Mouse (Mus musculus): ENCODE results near the gene Per2. TPM values are rescaled to one million over a fixed set of nuclear protein-coding genes. Genes with fewer than 3 reads are reported as not detected.
"Not testable (repeated sequence)": the region's sequence is repeated elsewhere in the genome, so short reads cannot be mapped to it uniquely, and the experiment has no call there.

Per2 gene
- polyA plus RNA-seq, 1 experiment = 0.96 TPM

DNA sequence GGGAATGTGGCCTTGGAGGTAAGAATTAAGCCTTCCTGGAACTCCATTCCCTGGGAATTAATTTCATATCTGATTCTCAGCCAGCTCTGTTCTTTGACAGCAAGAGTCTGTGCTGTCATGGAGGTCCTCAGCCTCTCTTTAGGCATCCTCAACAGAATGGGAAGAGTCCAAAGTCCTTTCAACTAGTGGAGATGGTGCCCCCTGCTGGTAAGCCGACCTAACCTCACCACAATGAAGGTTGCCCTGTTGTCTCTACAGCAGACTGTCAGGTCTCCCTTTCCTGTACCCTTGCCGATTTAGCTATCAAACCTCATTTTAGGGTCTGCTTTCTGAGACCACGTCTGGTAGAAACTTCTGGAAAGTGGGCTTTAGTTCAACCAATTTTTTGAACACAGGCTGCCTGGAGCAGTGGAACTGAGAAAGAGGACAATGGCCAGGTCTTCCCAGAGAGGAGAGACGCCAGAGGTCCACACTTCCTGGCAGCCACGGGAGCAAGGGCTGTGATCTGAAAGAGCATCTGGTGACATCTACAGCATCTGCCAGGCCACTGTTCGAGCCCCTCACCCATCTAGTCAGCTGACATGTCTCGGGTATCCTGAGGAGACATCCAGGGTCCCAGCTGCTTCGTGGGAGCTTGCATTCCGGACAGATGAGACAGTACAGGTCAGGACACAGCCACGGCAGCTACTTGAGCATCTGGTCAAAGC, 24.3 kb upstream of the Per2 start:
- TF ChIP-seq MYOG (IDR thresholded peaks at IDR 0.05; ENCODE audit: control insufficient read depth, extremely low read depth, insufficient read length) (no peak), MYOD1 (IDR thresholded peaks at IDR 0.05; ENCODE audit: control insufficient read depth, insufficient read length, low read depth) (peak; percentile 78), CEBPB (IDR thresholded peaks at IDR 0.05; ENCODE audit: low read depth) (no peak), CTCF (IDR thresholded peaks at IDR 0.05; ENCODE audit: control insufficient read depth, insufficient read depth, insufficient read length) (peak; percentile 80), USF1 (IDR thresholded peaks at IDR 0.05; ENCODE audit: low read depth) (no peak)
- no peak overlapping the region for H3ac ChIP-seq (ENCODE audit: control insufficient read depth, insufficient read length, low read depth)

DNA sequence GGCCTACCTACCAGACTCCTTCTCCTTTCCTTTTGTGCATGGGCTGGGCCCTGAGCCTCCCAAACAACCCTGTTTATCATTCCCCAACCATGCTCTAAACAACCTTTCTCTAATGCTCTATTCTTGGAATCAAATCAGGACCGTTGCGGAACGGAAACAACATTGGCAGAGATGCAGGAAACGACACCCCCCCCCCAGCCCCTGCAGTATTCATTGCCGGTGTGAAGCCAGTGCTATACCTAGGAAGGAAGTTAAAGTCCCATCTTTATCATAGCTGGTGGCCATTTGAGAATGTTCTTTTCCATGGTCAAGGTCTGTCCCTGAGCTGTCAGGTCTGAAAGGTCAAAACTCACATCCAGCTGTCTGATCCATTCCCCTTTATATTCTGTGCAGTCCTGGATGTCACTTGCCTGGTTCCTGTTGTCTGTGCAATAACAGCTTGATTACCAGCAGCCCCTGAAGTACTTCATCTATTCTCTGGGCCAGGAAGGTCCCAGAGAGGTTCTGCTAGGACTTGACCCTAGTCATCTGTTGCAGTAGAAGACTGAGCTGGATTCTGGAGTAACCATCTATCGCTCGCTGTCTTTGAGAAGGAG, 23.6 kb upstream of the Per2 start:
- no peaks in the 10 kb centered on the region for H3K79me3 ChIP-seq (ENCODE audit: low read depth)
- no peak overlapping the region for H3ac ChIP-seq (ENCODE audit: control insufficient read depth, insufficient read length, low read depth)
- no peak overlapping the region for H3K4me3 ChIP-seq (ENCODE audit: insufficient read depth, poor library complexity, severe bottlenecking)
- TF ChIP-seq MYOG (IDR thresholded peaks at IDR 0.05; ENCODE audit: control insufficient read depth, extremely low read depth, insufficient read length) = no peak
- H3K79me2 ChIP-seq (ENCODE audit: control insufficient read depth, insufficient read depth) = no peaks in the 10 kb centered on the region
- H3K27me3 ChIP-seq (ENCODE audit: control insufficient read depth, insufficient read depth, insufficient read length) = no peaks in the 10 kb centered on the region
- no peaks in the 10 kb centered on the region for H3K36me3 ChIP-seq (ENCODE audit: control insufficient read depth, insufficient read depth)

More for the DNA sequence above, 24.3 kb upstream of the Per2 start:
- H3K36me3 ChIP-seq (ENCODE audit: control insufficient read depth, insufficient read depth) = no peaks in the 10 kb centered on the region
- no peaks in the 10 kb centered on the region for H3K79me3 ChIP-seq (ENCODE audit: low read depth)
- H3K27me3 ChIP-seq (ENCODE audit: control insufficient read depth, insufficient read depth, insufficient read length) = no peaks in the 10 kb centered on the region
- H3K4me3 ChIP-seq (ENCODE audit: insufficient read depth, poor library complexity, severe bottlenecking) = no peak overlapping the region
- H3K79me2 ChIP-seq (ENCODE audit: control insufficient read depth, insufficient read depth) = no peaks in the 10 kb centered on the region

GRCm38 (mm10) chr1:91478958-91479357, 19.8 kb upstream of the Per2 start:
- Histone ChIP-seq H3K27me3 (ENCODE audit: control insufficient read depth, insufficient read depth, insufficient read length) (no peaks in the 10 kb centered on the region), H3K79me2 (ENCODE audit: control insufficient read depth, insufficient read depth) (no peaks in the 10 kb centered on the region), H3ac (ENCODE audit: control insufficient read depth, insufficient read length, low read depth) (no peak overlapping the region), H3K79me3 (ENCODE audit: low read depth) (no peaks in the 10 kb centered on the region), H3K4me3 (ENCODE audit: insufficient read depth, poor library complexity, severe bottlenecking) (no peak overlapping the region), H3K36me3 (ENCODE audit: control insufficient read depth, insufficient read depth) (no peaks in the 10 kb centered on the region)
- TF ChIP-seq USF1 (IDR thresholded peaks at IDR 0.05; ENCODE audit: low read depth) (no peak), CEBPB (IDR thresholded peaks at IDR 0.05; ENCODE audit: low read depth) (no peak), FOSL1 (IDR thresholded peaks at IDR 0.05; ENCODE audit: insufficient read depth, low read length, poor library complexity, severe bottlenecking) (no peak), MYOD1 (IDR thresholded peaks at IDR 0.05; ENCODE audit: control insufficient read depth, insufficient read length, low read depth) (no peak), MAX (IDR thresholded peaks at IDR 0.05) (no peak), MYOG (IDR thresholded peaks at IDR 0.05; ENCODE audit: control insufficient read depth, extremely low read depth, insufficient read length) (no peak), CTCF (IDR thresholded peaks at IDR 0.05; ENCODE audit: control insufficient read depth, insufficient read depth, insufficient read length) (no peak)

- not testable (repeated sequence) for H3ac ChIP-seq (ENCODE audit: control insufficient read depth, insufficient read length, low read depth); H3K4me3 ChIP-seq (ENCODE audit: insufficient read depth, poor library complexity, severe bottlenecking); H3K79me2 ChIP-seq (ENCODE audit: control insufficient read depth, insufficient read depth); H3K36me3 ChIP-seq (ENCODE audit: control insufficient read depth, insufficient read depth); H3K27me3 ChIP-seq (ENCODE audit: control insufficient read depth, insufficient read depth, insufficient read length); H3K79me3 ChIP-seq (ENCODE audit: low read depth)
Observed at GRCm38 (mm10) chr1:91478145-91478544, 19.0 kb upstream of the Per2 start.

GRCm38 (mm10) chr1:91469888-91470419, 10.8 kb upstream of the Per2 start:
- no peaks in the 10 kb centered on the region for H3K79me3 ChIP-seq (ENCODE audit: low read depth)
- H3K79me2 ChIP-seq (ENCODE audit: control insufficient read depth, insufficient read depth) = no peaks in the 10 kb centered on the region
- no peak for TF ChIP-seq USF1 (IDR thresholded peaks at IDR 0.05; ENCODE audit: low read depth)
- no peaks in the 10 kb centered on the region for H3K36me3 ChIP-seq (ENCODE audit: control insufficient read depth, insufficient read depth)
- H3K27me3 ChIP-seq (ENCODE audit: control insufficient read depth, insufficient read depth, insufficient read length) = no peaks in the 10 kb centered on the region
- no peak overlapping the region for H3ac ChIP-seq (ENCODE audit: control insufficient read depth, insufficient read length, low read depth)
- H3K4me3 ChIP-seq (ENCODE audit: insufficient read depth, poor library complexity, severe bottlenecking) = no peak overlapping the region

- no peak overlapping the region for H3K4me3 ChIP-seq (ENCODE audit: insufficient read depth, poor library complexity, severe bottlenecking)
- TF ChIP-seq USF1 (IDR thresholded peaks at IDR 0.05; ENCODE audit: low read depth) = no peak
- no peak for TF ChIP-seq CEBPB (IDR thresholded peaks at IDR 0.05; ENCODE audit: low read depth)
- no peaks in the 10 kb centered on the region for H3K27me3 ChIP-seq (ENCODE audit: control insufficient read depth, insufficient read depth, insufficient read length)
- H3ac ChIP-seq (ENCODE audit: control insufficient read depth, insufficient read length, low read depth) = no peak overlapping the region
- H3K79me3 ChIP-seq (ENCODE audit: low read depth) = no peaks in the 10 kb centered on the region
- no peaks in the 10 kb centered on the region for H3K79me2 ChIP-seq (ENCODE audit: control insufficient read depth, insufficient read depth)
- H3K36me3 ChIP-seq (ENCODE audit: control insufficient read depth, insufficient read depth) = no peaks in the 10 kb centered on the region
Observed at GRCm38 (mm10) chr1:91466186-91466585, 7.1 kb upstream of the Per2 start.
